Comparison of ENCODE assay signal across 8 mouse cellular contexts in the genomic region with DNA sequence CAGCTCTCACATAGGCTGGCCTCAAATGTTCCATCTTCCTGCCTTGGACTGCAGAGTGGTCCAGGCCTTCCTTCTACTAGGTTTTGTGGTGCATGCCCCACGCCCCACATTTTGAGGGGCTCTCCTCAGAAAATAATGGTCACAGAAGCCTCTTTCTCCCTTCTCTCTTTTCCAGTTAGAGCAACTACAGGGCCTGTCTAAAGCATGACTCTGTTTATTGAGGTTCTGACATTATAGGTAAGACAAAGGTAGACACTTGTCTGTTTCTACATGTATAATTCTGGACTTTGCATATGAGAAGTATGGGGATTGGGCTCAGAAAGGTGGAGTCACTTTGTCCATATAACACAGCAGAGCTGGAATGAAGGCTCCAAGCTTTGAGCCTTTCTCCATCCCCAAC. TPM values are rescaled to one million over a fixed set of nuclear protein-coding genes. Genes with fewer than 3 reads are reported as not detected.
A peak's percentile ranks its signal among the peaks of the same experiment; 100 is the strongest.
DNase-seq lines count a peak whose midpoint lies in the region; ATAC-seq and TF ChIP-seq lines count a peak whose summit lies in the region.

A gene (minus strand): TSS at position 101 of the 400 bp plus-strand sequence.

- H3K9me3 ChIP-seq in lung, embryonic 15.5 days, result no peaks in the 10 kb centered on the region
- H3K9me3 ChIP-seq in limb, embryonic 10.5 days (replicated peaks), result no peaks in the 10 kb centered on the region
- no peaks in the 10 kb centered on the region for H3K9me3 ChIP-seq in neural tube, embryonic 15.5 days (replicated peaks)

- H3K27me3 ChIP-seq in lung, embryonic 15.5 days, result no peaks in the 10 kb centered on the region
- H3K27me3 ChIP-seq in limb, embryonic 10.5 days (ENCODE audit: low read depth, poor library complexity, severe bottlenecking), result no peaks in the 10 kb centered on the region
- H3K27me3 ChIP-seq in neural tube, embryonic 15.5 days (replicated peaks), result no peaks in the 10 kb centered on the region

- no peak for DNase-seq in lung, postnatal 36 days
- no peak for DNase-seq in limb, embryonic 10.5 days (ENCODE audit: low spot score)
- no peak for DNase-seq in layer of hippocampus, postnatal 36 days
- DNase-seq in adrenal gland, adult 2 months, result no peak
- no peak for DNase-seq in embryo, embryonic 11 days

- 95% methylated on average over 1 of the region's 1 CpGs for WGBS in lung, embryonic 15.5 days
- WGBS in limb, embryonic 10.5 days, result 88% methylated on average over 1 of the region's 1 CpGs
- 100% methylated on average over 1 of the region's 1 CpGs for WGBS in neural tube, embryonic 15.5 days

- TF ChIP-seq CTCF in embryonic fibroblast, embryonic 13.5 days (IDR thresholded peaks at IDR 0.05; ENCODE audit: borderline replicate concordance, insufficient read depth, low read length), result no peak

- TF ChIP-seq POLR2A in embryonic fibroblast, embryonic 13.5 days (IDR thresholded peaks at IDR 0.05; ENCODE audit: low read depth, low read length), result no peak

- H3K4me3 ChIP-seq in lung, embryonic 15.5 days, result peak within 1 kb of the TSS; percentile 95
- peak within 1 kb of the TSS; percentile 56 for H3K4me3 ChIP-seq in embryonic fibroblast, embryonic 13.5 days (ENCODE audit: insufficient read depth, low read length)
- H3K4me3 ChIP-seq in limb, embryonic 10.5 days, result peak within 1 kb of the TSS; percentile 86
- H3K4me3 ChIP-seq in neural tube, embryonic 15.5 days (replicated peaks), result peak within 1 kb of the TSS; percentile 98

- H3K4me2 ChIP-seq in lung, embryonic 15.5 days, result peak within 1 kb of the TSS; percentile 78
- H3K4me2 ChIP-seq in neural tube, embryonic 15.5 days, result peak within 1 kb of the TSS; percentile 84

- no peak for ATAC-seq in lung, embryonic 15.5 days (ENCODE audit: borderline replicate concordance, extremely low read depth, low FRiP score, low TSS enrichment)
- no peak for ATAC-seq in neural tube, embryonic 15.5 days (ENCODE audit: low FRiP score)

- peak within 1 kb of the TSS; percentile 63 for H3K9ac ChIP-seq in lung, embryonic 15.5 days
- peak within 1 kb of the TSS; percentile 60 for H3K9ac ChIP-seq in neural tube, embryonic 15.5 days (replicated peaks)

- peaks cover 26% of the 10 kb centered on the region for H3K4me1 ChIP-seq in lung, embryonic 15.5 days
- peaks cover 23% of the 10 kb centered on the region for H3K4me1 ChIP-seq in embryonic fibroblast, embryonic 13.5 days (ENCODE audit: control insufficient read depth, insufficient read depth, low read length)
- peaks cover 35% of the 10 kb centered on the region for H3K4me1 ChIP-seq in limb, embryonic 10.5 days
- peaks cover 35% of the 10 kb centered on the region for H3K4me1 ChIP-seq in neural tube, embryonic 15.5 days

- H3K27ac ChIP-seq in lung, embryonic 15.5 days, result peak within 1 kb of the TSS; percentile 90
- H3K27ac ChIP-seq in embryonic fibroblast, embryonic 13.5 days (ENCODE audit: insufficient read depth, low read length), result peak within 1 kb of the TSS; percentile 51
- peak within 1 kb of the TSS; percentile 96 for H3K27ac ChIP-seq in limb, embryonic 10.5 days
- peak within 1 kb of the TSS; percentile 86 for H3K27ac ChIP-seq in neural tube, embryonic 15.5 days (replicated peaks)

- H3K36me3 ChIP-seq in lung, embryonic 15.5 days, result no peaks in the 10 kb centered on the region
- no peaks in the 10 kb centered on the region for H3K36me3 ChIP-seq in limb, embryonic 10.5 days
- no peaks in the 10 kb centered on the region for H3K36me3 ChIP-seq in neural tube, embryonic 15.5 days

RNA-seq across cellular contexts. Expression of the gene that starts here (rescaled TPM):
- polyA plus RNA-seq in lung, embryonic 15.5 days (2015; fragmentation: Nextera tagmentation; extraction: Ambion mirVana), result 1.3 TPM in 2 replicates
- 1.7 and 2.0 TPM in 2 replicates for polyA plus RNA-seq in embryonic fibroblast, embryonic 13.5 days (2011; ENCODE audit: insufficient read length, low read depth, missing spikeins)
- polyA plus RNA-seq in limb, embryonic 10.5 days (2016; fragmentation: Nextera tagmentation; extraction: Ambion mirVana), result 0.88 and 1.0 TPM in 2 replicates
- polyA plus RNA-seq in neural tube, embryonic 15.5 days (2015; fragmentation: Nextera tagmentation; extraction: Ambion mirVana), result 1.4 and 1.8 TPM in 2 replicates
- 1 to 10 TPM; 4.2 to 4.4 TPM for total RNA-seq in layer of hippocampus, postnatal 36 days (2021)
- total RNA-seq in adrenal gland, adult 2 months (2021), result 1 to 10 TPM; 1.6 to 4.1 TPM
- 0.36 and 0.55 TPM in 2 replicates for polyA plus RNA-seq in adrenal gland, adult 2 months (2012; rRNA removed)
